Mouse (Mus musculus): ENCODE results near the gene Ptger4.

Gene Ptger4

DNA sequence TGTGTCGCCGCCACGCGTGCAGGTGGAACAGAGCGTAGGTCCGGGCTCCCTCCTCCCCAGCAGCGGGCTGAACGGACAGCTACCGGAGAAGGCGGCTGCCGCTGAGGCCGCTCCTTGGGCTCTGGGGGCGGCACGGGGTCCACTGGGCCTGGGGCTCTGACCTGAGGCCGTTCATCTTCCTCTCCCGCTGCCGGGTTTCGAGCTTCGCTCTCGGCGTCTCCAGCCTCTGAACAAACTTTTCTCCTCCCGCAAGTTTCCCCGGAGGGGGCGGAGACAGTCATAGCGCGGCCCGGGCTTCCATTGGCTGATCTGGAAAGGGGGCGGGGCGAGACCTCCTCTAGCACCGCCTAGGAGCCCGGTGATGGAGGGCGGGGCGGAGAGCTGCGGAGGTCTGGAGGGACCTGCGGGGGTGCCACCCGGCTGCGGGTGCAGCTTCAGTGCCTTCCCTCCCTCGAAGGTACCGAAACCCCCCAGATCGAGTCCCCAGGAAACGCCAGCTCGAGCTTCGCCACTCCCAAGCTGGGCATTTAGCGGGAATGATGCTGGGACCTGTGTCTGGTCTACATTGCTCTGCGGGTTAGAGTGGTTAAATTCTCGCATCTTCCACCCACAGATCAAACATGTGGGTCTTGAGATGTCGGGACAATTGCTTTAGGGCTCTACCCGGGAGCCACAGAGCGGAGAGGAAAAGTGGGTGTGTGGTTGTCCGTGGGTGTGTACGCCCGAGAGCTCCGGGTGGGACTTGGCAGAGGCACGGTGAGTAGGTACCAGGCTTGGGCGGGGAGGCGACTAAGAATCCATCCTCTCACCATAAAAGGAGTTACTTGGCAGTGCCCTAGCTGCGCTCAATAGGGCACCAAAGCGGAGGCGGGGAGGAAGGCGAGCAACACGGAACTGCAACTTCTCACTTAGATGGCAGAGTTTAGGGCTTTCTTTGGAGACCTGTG is at the start of gene Ptger4:
TSS of gene Ptger4 (minus strand) at position 229 of the 947 bp plus-strand sequence.
- DNase-seq (ENCODE audit: low spot score in 2 of 2), result peak; percentile 94 to 95

DNA sequence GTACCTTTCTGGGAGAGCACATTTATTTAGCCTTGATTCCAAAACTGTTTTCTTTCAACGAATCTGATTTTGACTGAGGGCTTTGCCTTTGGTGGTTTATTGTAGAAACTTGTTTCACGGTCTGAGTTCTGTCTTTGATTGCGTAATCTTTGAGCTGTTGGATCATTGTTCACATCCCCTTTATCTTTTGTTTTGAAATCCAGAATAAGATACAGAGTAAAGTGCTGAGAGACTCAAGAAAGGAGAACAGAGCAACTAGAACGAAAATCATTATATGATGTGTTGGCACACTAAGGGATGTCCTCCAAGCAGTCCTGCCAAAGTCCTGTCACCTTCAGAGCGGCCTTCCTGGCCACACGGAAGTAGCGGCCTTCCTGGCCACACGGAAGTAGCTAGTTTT is 44.4 kb upstream of the Ptger4 start:
- DNase-seq (ENCODE audit: low spot score in 2 of 2), result no peak

DNA sequence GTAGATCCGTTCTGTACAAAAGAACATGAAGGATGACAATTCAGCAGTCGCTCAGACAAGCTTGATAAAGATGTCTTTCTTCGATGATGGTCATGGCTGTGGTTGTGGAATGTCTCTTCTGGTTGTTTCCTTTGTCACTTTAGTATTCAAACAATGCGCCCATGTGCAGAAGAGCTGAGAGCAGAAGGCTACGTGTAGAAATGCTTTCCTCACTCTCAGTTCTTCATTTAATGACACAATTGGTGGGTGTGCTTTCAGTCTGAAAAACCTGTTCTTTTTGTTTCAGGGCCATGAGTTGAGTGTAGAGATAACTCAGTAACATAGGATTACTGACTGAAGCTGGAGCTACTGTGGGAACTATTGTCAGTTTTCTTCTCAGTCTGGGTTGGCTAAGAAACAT is 43.1 kb upstream of the Ptger4 start:
- no peak for DNase-seq (ENCODE audit: low spot score in 2 of 2)

DNA sequence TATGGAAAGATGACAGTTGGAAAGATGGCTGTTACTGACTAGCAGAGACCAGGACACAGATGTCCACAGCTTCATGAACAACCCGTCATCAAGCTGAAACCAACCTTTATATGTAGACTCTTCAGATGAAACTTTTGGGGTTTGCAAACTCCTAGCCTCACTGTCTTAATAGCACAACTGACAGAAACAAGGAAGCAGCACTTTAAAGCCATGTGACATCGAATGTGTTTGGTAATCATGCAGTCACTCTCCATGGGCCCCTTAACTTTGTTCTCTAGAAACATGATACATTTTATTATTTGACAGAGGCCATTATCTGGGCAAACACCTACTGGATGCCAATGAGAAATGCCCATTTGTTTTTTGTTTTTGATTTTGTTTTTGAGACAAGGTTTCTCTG is 37.3 kb upstream of the Ptger4 start:
- no peak for DNase-seq (ENCODE audit: low spot score in 2 of 2)

DNA sequence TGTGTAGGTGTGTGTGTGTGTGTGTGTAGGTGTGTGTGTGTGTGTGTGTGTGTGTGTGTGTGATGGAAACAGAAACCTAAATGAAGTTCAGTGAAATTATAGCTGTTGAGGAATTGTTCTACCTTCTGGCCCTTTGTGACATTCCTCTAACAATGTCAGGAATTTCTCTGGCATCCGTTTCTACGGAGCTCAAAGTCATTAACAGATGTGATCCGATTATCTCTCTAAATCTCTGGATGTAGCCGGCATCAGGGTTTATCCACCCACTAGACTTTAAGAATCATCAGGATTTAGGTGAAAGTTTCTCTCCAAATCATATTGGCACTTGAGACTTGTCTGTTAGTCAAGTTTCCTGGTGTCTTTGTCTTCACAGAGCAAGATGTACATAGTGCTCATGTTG is 35.8 kb upstream of the Ptger4 start:
- DNase-seq (ENCODE audit: low spot score in 2 of 2), result no peak

DNA sequence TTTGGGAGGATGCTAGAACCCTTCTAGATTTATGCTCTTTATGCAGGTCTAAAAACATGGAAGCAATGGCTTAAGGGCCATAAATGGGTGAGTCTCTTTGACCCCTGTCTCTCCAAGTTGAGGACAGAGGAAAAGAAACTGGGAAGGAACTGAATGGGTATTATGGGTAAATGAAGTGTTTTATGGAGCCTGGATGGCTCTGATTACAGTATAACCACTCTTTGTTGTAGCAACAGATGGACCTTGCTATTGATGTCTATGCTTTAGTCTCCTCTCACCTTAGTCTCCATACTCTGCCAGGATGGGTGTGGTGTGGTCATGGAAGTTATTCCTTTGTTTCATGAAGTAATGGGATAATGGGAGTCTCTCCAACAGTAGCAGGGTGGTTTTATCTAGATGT is 34.5 kb upstream of the Ptger4 start:
- DNase-seq (ENCODE audit: low spot score in 2 of 2), result no peak

DNA sequence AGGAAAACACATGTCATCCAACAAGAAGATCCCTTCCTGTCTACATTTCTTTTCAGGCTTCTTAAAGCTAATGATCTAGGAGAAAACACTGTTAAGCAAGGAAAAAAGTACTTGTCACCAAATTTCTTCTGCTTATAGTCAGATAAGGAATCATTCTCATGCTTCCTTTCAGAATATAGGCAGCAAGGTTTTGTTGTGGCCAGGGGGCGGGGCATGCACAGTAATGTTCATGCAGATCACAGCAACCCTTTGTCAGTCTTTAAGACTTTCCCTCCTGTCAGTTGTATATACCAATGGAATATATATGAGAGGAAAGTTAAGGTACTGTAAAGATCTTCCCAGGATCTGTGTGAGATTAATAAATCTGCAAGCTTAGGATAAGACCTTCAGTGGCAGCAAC is 30.0 kb upstream of the Ptger4 start:
- DNase-seq (ENCODE audit: low spot score in 2 of 2), result no peak

DNA sequence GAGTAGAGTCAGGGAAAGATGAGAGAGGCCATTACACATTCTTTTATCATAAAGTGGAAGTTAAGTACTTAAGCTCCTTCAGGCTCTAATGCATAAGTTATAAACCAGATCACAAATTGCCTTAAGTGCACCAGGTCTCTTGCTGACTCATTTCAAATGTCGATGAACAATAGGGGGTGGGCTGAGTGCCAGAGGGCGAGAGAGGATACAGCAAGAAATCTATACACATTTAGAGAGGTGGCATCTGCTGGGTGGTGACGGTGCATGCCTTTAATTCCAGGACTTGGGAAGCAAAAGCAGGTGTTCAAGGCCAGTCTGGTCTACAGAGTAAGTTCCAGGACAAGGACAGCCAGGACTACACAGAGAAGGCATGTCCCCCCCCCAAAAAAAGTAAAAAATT is 22.1 kb upstream of the Ptger4 start:
- no peak for DNase-seq (ENCODE audit: low spot score in 2 of 2)

DNA sequence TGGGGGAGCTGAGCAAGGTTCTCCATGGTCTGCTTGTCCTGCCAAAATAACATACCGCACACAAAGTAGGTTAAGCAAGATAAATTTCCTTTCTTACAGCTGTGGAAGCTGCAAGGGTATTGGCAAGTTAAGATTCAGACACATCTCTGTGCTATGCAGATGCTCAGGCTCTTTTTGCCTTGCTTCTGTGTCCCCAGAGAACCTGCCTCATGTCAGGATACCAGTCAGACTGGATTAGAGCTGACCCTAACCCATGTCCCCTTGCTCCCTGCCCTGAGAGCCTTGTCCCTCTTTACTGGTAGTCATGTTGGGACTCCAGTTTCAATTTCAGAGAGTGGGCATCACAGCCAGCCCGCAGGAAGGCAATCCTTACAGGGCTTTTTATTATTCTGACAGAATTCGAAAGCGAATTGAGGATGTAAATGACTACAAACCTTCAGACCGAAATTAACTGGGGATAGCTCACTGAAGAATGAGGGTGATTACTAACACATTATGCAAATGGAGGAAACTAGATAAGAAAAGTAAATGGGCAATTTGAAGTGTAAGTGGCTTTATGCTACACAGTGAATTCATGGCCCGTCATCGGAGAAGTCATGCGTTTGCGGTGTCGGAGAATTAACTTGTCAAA is 19.0 kb upstream of the Ptger4 start:
- no peak for DNase-seq (ENCODE audit: low spot score in 2 of 2)

DNA sequence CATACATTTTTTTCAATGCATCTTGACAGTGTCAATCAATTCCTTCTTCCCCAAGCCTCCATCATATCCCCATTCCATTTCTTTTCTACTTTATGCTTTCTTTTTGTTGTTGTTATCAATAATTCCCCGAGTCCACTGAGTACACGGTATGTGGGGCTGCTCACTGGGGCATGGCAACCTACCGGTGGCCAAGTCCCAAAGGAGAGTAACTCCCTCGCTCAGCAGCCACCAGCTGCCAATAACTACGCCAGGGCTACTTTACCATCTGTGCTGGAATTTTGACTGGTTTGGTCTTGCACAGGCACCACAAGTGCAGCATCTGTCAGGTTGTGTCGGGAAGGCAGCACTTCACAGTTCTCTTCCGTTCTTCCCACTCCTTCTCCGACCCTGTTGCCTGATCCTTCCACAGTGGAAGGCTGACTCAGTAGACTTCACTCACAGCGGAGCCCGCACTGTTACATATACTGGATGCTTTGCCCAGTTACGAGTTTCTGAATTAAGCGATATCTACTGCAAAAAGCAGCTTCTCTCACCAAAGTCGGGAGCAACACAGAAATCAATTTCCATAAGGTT is 18.2 kb upstream of the Ptger4 start:
- DNase-seq (ENCODE audit: low spot score in 2 of 2), result no peak

DNA sequence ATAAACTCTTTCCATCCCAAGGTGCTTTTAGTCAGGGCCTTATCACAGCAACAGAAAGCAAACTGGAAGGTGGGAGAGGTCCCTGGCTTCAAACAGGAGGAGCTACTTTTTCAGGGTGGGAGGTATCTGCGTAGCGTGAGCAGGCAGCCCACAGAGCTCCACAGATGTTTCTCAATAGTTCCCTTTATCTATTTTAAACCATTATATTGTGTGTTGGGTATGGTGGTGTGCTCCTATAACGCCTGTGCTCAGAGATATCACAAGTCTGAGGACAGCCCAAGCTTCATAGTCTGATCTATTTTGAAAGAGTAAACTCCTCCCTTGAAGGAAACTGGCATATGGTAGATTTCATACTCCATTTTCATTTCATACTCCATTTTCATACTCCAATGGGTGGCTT is 17.0 kb upstream of the Ptger4 start:
- DNase-seq (ENCODE audit: low spot score in 2 of 2), result no peak

DNA sequence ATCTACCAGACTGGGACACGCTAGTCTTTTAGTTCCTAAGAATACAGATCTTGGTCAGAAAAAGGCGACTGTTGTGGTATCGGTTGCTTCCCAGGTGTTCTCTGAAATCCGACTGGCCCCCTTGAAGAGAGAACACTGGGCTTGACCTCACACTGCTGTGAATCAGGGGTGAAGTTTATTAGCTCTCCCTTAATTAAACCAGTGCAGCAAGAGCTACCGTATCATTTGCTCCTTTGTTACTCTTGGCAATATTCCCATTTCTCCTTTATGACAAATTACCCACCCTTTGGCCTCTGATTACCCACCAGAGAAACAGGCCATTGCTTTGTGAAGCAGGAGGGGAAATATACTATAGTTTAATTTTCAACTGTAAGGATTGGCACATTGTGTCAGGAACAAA is 16.2 kb upstream of the Ptger4 start:
- DNase-seq (ENCODE audit: low spot score in 2 of 2), result no peak

DNA sequence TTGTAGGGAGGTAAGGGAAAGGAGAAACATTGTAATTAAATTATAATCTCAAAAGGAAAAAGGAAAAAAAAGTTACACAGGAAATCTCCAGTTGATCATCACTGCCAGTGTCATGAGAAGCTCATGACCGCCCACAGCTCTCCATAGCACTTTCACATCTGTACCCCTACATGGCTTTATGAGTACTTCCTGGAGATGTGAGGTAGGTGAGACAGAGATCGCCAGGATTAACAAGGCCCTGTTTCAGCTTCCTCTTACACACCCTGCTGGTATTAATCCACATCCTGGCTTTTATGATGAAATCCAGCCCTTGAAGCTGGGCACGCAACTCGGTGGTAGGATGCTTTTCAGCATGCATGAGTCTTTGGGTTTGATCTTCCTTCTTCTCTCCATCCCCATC is 6.2 kb upstream of the Ptger4 start:
- no peak for DNase-seq (ENCODE audit: low spot score in 2 of 2)

DNA sequence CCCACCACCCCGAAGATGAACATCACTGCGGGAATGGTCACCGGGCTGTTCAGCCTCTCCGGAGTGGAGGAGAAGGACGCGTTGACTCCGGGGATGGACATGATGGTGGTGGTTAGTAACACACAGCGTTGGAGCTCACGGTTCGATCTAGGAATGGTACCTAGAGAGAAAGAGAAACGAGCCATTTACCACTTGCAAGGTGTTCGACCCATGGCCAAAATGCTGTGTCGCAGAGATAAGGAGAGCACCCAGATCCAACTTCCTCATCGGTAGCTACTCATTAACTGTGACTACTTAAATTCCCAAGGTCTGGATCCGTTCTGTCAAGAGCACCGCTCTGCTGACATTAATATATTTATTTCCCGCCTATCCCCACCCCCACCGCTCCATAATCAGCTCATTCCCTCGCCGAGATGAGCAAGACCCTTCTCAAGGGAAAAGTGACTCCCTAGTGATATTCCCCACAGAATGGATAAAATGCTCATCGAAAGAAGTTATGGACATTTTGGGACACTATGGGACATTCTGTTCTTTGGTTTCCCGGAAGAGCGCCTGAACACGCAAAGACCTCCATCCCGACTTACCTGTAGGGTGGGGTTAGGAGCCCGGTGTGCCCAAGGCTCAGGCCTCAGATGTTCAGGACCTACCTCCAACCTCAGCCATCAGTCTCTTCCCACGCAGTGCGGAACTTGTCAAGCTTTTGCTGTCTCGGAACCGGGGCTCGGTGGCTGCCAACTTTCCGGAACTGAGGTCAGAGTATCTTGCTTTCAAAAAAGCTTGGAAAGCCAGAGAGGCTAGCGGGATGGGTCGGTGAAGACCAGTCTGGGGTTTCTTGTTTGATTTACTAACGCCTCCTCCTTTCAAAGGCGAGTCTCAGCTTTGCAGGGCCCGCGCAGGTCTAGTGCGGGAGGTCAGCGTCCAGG is 690 bp downstream of the Ptger4 start:
- DNase-seq (ENCODE audit: low spot score in 2 of 2), result peak in 1 of 2 experiments; percentile 20

DNA sequence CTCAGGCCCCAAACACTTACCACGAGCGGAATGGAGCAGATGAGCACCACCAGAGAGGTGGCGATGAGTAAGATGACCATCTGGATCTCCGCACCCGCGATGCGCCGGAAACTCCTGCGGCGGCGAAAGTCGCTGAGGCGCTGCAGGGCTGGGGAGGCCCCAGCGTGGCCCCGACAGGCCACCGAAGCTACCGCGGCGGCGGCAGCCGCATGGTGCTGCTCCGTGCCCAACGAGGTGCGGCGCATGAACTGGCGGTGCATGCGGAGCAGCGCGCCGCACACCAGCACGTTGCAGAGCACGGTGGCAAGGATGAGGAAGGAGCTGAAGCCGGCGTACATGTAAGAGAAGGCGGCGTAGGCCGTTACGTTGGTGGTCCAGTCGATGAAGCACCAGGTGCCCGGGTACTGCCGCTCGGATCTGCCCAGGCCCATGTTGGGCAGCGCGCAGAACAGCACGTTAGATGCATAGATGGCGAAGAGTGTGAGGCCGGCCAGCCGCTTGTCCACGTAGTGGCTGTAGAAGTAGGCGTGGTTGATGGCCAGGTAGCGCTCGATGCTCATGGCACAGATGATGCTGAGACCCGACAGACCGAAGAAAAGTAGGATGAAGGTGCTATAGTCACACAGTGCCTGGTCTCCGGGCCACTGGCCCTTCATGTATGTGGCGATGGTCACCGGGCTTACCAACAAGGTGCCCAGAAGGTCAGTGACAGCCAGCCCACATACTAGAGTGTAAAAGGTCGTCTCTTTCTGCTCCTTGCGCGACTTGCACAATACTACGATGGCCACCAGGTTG is 1.5 kb downstream of the Ptger4 start:
- peak in 1 of 2 experiments; percentile 43 for DNase-seq (ENCODE audit: low spot score in 2 of 2)

DNA sequence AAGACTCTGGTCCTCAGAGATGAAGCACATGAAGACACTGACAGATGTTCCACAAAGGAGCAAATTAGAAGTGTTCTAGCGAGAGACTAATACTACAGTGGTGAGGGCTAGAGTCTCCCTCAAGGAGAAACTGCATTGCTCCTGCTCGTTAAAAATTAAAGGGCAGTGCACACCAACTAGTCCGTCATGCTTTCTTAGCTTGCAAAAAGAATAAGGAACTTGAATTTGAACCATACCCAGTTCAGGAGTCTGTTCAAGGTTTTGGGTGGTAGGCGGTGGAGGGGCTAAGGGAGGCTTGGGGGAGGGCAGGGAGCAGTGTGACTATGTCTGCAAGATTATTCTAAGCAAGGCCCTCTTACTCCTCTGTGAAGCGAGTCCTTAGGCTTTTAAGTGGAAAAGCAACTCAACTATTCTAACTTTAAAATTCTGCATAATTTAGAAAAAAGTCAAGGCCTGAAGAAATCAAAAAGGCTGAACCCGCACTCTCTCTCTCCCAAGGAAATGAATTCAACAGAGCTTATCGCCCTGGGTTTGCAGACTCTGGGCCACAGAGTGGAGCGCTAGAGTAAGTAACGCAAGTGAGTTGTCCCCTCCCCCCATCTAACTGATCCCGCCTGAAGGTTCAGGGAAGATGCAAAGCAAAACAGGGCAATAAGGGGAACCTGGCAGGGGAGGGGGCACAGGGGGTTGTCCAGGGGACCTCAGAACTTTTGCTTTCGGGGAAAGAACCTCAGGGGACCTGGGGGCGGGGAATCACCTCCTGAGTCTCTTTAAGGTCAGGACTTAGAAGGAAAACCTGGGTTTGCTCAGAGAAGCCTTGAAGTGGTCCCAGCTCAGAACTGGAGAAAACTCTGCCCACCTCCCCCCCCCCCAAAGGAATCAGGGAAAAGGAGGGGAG is 2.4 kb downstream of the Ptger4 start:
- peak; percentile 27 to 46 for DNase-seq (ENCODE audit: low spot score in 2 of 2)

DNA sequence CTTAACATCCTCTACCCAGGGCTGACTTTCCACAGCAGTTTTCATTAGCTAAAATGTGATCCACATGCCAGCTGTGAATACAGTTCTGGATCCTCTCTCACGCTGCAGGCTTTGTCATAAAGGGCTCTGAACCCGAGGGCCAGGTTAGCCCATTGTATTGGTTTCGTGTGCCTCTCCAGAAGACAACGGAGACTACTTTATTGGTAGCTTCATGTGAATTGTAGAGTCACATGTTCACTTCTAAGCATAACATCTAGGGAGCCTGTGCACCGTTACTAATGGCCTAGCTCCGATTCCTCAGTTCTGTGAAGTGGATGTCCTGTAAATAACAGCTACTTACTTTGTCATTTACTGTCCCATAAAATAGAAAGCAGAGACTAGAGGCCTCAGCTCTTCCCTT is 3.6 kb downstream of the Ptger4 start:
- no peak for DNase-seq (ENCODE audit: low spot score in 2 of 2)

DNA sequence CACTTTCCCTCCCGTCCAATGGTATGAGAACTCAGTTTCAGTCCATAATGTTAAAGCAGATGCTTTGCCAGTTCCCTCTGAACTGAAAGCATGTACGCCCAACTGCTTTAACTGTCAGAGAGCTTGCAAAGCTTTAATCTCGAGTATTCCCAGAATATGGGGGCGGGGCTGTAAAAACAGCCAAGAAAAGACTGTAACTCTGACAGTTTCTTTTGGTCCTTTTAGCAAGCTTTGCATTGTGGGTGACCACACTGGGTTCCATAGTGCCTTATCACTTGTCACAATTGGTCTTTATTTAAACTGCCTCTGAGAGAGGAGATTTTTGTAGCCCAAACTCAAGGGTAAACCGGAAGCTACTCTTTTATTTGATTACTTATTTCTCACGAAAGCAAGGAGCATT is 4.1 kb downstream of the Ptger4 start:
- DNase-seq (ENCODE audit: low spot score in 2 of 2), result peak in 1 of 2 experiments; percentile 12

DNA sequence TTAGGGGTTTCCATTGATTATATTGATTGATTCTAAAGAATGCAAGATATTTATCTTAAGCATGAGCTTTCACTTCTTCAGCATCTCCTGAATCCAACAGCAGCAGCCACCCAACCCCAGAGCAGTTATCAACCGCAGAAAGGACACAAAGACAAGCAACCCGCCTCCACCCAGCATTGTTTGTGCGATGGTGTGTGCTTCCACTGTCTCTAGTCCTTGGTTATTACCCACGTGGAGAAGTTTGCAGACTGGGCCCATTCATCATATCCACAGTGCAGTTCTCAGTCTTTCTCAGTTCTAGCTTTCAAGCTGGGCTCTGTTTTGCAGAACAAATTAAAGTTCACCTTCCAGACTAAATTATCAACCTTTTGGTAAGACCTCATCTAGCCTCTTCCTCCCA is 4.6 kb downstream of the Ptger4 start:
- DNase-seq (ENCODE audit: low spot score in 2 of 2), result no peak

DNA sequence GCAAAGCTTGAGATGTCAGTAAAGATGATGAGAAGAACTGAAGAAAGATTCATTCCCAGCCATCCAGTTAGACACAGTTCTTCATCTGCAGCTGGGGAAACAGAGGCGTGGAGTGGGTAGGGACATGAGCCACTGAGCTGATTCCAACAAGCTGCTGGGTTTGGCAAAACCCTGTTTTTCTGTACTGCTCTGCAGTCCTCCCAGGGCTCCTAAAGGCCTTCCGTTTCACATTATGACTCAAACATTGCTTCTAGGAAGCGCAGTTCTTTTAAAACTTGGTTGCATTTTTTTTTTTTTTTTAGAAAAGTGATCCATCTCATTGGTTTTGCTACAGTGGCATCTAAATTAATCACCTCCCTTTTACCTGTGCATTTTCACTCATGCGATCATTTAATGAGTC is 5.4 kb downstream of the Ptger4 start:
- DNase-seq (ENCODE audit: low spot score in 2 of 2), result peak in 1 of 2 experiments; percentile 31

All from urinary bladder, adult 18-20 months (tissue).